8 mouse cellular contexts compared by ENCODE assay signal in genomic region chr13:63475356-63475755, GRCm38 (mm10).
"Had no signal": no experiment of that assay in that cellular context is flagged by ENCODE, and none has a peak within 500 bp of the region (broad histone marks: within the 10 kb centered on the region; RNA-seq: fewer than 3 reads in every experiment).

No protein-coding gene starts in this region.

- H3K27me3 ChIP-seq: limb, embryonic 12.5 days; midbrain, embryonic 13.5 days had no signal

- ATAC-seq: inflammation-experienced regulatory T-cells, adult 6 months; intestine, postnatal 0 days; midbrain, embryonic 13.5 days had no signal

- H3K9ac ChIP-seq: limb, embryonic 12.5 days; liver, embryonic 14.5 days; midbrain, embryonic 13.5 days had no signal

- H3K27ac ChIP-seq: layer of hippocampus, adult 2 months; limb, embryonic 12.5 days; liver, embryonic 14.5 days; midbrain, embryonic 13.5 days had no signal

- H3K36me3 ChIP-seq: limb, embryonic 12.5 days; midbrain, embryonic 13.5 days had no signal

- H3K4me3 ChIP-seq: layer of hippocampus, adult 2 months; limb, embryonic 12.5 days; midbrain, embryonic 13.5 days had no signal

- H3K9me3 ChIP-seq: limb, embryonic 12.5 days; midbrain, embryonic 13.5 days had no signal

- H3K4me2 ChIP-seq: limb, embryonic 12.5 days; midbrain, embryonic 13.5 days had no signal

- DNase-seq: right cerebral cortex, postnatal 14 days; thymus, postnatal 4 days had no signal

- H3K4me1 ChIP-seq: limb, embryonic 12.5 days; midbrain, embryonic 13.5 days had no signal
